Mouse (Mus musculus) E14TG2a.4 (cell line): ENCODE results near the gene Ddit4.

ENCODE experiments used
- H3K27me3 ChIP-seq: 2 replicates; pipeline ENCODE4 v1.6.1; 2014; ENCODE audit warnings: low read length, control low read depth; ENCODE audit not compliant: insufficient read depth
- H3K36me3 ChIP-seq: 2 replicates; pipeline ENCODE4 v1.6.1; 2014; ENCODE audit warnings: low read length, control low read depth; ENCODE audit not compliant: insufficient read depth
- H3K4me1 ChIP-seq: replicated peaks from 2 replicates; pipeline ENCODE4 v1.6.1; 2014; ENCODE audit warnings: low read depth, low read length, control low read depth
- H3K4me3 ChIP-seq: replicated peaks from 2 replicates; pipeline ENCODE4 v1.5.1; 2014; ENCODE audit warnings: mild to moderate bottlenecking, low read length
- H3K9me3 ChIP-seq: 2 replicates; pipeline ENCODE4 v1.6.1; 2014; ENCODE audit warnings: low read length, control low read depth
- CTCF ChIP-seq: conservative IDR thresholded peaks from 2 replicates; pipeline ENCODE4 v1.5.1; 2014; ENCODE audit warnings: low read length
- NANOG ChIP-seq: IDR thresholded peaks from 2 replicates; pipeline ENCODE4 v1.6.1; 2014; ENCODE audit warnings: borderline replicate concordance, low read length, mixed read lengths
- POU5F1 ChIP-seq: IDR thresholded peaks from 2 replicates; pipeline ENCODE4 v1.6.1; 2014; ENCODE audit warnings: low read length, borderline replicate concordance

Ddit4 gene

DNA sequence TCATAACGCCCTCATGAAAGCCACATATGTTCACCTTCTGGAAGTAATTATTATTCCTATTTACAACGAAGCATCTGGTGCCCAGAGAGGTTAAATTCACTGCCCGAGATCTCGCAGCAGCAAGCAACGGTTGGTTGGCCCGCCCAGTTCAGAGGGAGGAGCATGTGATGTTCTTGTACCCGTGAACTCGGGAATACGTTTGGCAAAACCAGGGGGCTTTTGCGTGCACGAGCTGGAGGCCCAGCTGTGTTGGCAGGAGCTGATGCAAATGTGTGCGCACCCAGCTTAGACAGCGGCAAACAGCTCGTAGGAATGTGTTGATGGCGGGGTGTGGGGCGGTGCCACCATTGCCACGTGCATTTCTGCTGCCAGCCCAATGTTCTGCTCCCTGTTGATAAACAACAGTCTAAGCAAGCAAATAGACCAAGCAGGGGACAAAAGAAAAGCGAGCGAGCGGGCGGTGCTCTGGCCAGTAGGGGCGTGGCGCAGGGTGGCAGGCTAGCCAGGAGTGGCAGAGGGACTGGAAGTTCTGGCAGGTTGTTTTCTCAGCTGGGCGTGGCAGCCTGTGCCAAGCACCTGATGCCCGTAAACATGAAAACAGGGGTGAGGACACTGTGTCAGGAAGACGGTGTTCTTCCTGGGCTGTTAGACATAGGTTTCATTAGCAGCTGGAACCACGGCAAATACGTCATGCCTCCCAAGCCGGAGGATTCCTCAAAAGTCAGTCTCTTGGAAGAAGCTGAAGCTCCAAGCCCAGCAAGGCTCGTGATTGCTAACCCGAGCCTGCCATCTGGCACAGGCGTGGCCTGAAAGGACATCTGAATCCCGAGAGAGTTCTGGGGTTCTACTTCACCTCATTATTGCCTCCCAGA, 30.6 kb downstream of the Ddit4 start:
- no peak for TF ChIP-seq POU5F1
- no peak for TF ChIP-seq CTCF
- TF ChIP-seq NANOG, result no peak
- H3K36me3 ChIP-seq, result no peaks in the 10 kb centered on the region

DNA sequence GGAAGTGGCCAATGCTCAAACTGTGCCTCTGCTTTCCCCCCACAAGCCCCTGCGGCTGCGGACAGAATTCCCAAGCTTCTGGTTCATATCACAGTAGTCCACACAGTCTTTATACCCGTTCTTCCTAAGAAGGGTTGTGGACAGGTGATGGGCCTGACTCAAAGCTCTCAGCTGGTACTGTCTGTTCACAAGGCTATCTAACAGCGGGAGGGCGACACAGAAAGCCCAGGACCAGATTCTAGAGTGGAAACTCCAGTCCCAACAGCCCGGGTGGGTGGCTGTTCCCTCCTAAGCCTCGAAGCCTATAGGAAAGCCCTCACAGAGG, 31.2 kb downstream of the Ddit4 start:
- Histone ChIP-seq H3K9me3 (no peaks in the 10 kb centered on the region), H3K27me3 (peaks cover 17% of the 10 kb centered on the region), H3K36me3 (no peaks in the 10 kb centered on the region), H3K4me3 (peak overlapping the region; percentile 67), H3K4me1 (peaks cover 90% of the 10 kb centered on the region)
- TF ChIP-seq POU5F1 (no peak), NANOG (no peak), CTCF (no peak)

More for the DNA sequence above, 30.6 kb downstream of the Ddit4 start:
- H3K9me3 ChIP-seq, result no peaks in the 10 kb centered on the region
- peaks cover 17% of the 10 kb centered on the region for H3K27me3 ChIP-seq
- peaks cover 89% of the 10 kb centered on the region for H3K4me1 ChIP-seq
- peak overlapping the region; percentile 67 for H3K4me3 ChIP-seq

DNA sequence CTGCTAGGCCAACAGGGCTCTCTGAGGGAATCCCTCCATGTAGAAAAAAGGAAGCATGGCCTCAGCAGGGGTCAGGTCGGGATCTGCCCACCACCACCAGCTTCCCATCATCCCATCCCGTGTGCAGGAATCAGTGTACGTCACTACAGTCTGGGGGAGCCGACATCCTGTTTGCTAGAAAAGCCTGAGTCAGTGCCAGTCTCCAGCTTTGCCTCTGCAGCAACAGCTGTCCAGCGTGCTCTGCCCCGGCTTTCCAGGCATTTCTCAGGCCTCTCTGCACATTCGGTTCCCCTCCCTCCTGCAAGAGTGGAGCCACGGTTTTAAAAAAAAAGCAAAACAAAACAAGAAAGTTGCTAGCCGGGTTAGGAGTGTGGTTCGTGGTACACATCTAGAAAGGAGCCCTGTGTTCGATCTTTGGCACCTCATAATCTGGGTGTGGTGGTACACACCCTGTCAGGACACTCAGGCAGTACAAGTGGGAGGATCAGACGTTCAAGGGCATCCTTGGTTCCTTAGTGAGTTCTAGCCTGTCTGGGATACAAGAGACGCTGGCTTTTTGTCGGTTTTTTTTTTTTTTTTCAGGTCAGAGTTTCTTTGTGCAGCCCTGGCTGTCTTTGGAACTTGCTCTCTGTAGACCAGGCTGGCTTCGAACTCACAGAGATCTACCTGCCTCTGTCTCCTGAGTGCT, 32.0 kb downstream of the Ddit4 start:
- Histone ChIP-seq H3K36me3 (no peaks in the 10 kb centered on the region), H3K4me1 (peaks cover 90% of the 10 kb centered on the region), H3K9me3 (no peaks in the 10 kb centered on the region), H3K27me3 (peaks cover 17% of the 10 kb centered on the region), H3K4me3 (peak overlapping the region; percentile 7)
- no peak for TF ChIP-seq NANOG
- TF ChIP-seq POU5F1, result no peak
- TF ChIP-seq CTCF, result no peak

DNA sequence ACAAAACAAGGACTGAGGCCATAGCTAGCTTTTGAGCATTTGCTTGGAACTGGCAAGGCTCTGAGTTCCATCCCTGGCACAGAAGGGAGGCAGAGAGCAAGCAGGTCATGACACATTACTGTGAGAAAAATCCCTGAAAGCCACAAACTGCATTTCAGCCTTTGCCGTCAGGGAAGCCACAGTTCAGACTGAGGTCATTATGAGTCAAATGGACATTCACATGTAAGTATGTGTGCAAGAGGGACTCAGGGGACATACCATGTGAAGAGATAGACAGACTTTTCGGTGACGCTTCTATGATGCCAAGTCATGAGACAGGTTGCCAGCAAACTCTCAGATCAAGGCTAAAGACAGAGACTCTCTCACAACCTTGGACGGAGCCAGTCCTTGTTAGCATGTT, 33.5 kb downstream of the Ddit4 start:
- H3K27me3 ChIP-seq, result peaks cover 19% of the 10 kb centered on the region
- no peaks in the 10 kb centered on the region for H3K9me3 ChIP-seq
- H3K4me1 ChIP-seq, result peaks cover 90% of the 10 kb centered on the region
- TF ChIP-seq CTCF, result no peak
- no peak overlapping the region for H3K4me3 ChIP-seq
- no peaks in the 10 kb centered on the region for H3K36me3 ChIP-seq

DNA sequence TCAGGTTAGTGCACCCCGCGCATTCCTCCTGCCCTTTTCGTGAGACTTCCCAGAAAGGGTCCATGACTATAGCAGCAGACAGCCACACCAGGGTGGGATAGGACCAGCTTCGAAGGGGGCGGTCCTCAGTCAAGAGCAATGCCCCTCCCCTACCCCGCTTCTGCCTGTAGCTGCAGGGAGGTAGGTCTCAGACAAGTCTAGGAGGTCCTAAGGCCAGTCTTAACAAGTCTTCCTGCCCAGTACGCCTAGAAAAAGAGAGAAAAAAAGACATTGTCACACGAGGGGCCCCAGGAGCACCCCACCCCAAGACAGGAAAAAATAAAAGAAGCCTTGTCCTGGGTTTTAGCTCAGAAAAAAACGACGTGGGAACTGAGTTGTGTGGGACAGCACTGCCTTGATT, 35.0 kb downstream of the Ddit4 start:
- Histone ChIP-seq H3K9me3 (no peaks in the 10 kb centered on the region), H3K4me1 (peaks cover 90% of the 10 kb centered on the region), H3K27me3 (peaks cover 28% of the 10 kb centered on the region), H3K36me3 (no peaks in the 10 kb centered on the region), H3K4me3 (peak overlapping the region; percentile 62)
- TF ChIP-seq POU5F1 (no peak), CTCF (no peak)

DNA sequence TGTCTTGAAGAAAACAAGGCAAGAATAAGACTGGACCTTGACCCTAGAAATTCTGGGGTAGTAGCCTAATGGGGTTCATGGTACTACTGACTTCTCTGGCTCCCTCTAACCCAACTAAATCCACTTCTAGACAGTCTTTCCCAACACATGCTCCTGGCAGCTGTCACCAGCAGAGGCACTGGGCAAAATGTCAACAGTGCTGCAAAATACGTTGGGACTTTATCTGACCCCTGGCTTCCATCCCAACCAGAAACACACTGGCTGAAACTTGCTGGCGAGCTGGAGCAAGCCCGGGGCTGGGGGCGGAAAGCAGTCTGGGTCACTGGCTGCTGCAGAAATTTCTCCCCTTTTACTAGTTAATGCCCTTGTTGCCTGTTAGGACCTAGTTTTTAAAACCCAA, 35.5 kb downstream of the Ddit4 start:
- Histone ChIP-seq H3K9me3 (no peaks in the 10 kb centered on the region), H3K4me1 (peaks cover 90% of the 10 kb centered on the region), H3K36me3 (no peaks in the 10 kb centered on the region), H3K27me3 (peaks cover 25% of the 10 kb centered on the region), H3K4me3 (peak overlapping the region; percentile 62)
- no peak for TF ChIP-seq NANOG

DNA sequence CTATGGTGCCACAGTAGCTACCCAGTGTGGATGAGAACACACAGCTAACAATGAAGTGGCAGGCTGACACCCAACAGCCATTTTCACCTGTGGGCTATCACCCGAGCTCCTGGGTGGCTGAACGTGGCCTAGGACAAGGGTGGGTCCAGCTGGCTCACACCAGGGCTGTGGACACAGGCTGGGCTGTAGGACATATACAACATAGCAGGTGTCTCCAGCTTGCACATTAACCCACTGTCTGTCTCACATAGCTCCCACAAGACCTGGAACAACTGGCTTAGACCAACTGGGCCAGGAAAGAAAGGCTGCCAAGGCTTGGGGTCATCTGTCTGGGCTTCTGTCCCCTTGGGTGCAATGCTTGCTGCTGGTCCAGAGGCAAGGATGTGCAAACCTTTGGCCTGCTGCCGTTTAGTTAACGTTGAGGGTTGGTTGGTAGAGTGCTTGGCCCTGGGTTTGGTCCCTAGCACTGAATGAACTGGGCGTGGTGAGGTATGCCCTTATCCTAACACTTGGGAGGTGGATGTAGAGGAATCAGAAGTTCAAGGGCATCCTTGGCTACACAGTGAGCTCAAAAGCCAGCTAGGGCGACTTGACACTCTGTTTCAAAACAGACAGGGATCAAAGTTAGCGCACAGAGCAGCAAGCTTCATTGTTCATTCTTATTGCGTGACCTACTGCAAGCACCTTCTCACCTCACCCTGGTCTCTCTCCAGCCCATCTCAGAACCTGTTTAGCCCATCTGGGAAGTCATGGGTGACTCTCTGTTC, 36.3 kb downstream of the Ddit4 start:
- Histone ChIP-seq H3K4me1 (peaks cover 90% of the 10 kb centered on the region), H3K9me3 (no peaks in the 10 kb centered on the region), H3K27me3 (peaks cover 26% of the 10 kb centered on the region), H3K4me3 (peak overlapping the region; percentile 62), H3K36me3 (no peaks in the 10 kb centered on the region)
- TF ChIP-seq CTCF, result no peak
- no peak for TF ChIP-seq POU5F1
- no peak for TF ChIP-seq NANOG

DNA sequence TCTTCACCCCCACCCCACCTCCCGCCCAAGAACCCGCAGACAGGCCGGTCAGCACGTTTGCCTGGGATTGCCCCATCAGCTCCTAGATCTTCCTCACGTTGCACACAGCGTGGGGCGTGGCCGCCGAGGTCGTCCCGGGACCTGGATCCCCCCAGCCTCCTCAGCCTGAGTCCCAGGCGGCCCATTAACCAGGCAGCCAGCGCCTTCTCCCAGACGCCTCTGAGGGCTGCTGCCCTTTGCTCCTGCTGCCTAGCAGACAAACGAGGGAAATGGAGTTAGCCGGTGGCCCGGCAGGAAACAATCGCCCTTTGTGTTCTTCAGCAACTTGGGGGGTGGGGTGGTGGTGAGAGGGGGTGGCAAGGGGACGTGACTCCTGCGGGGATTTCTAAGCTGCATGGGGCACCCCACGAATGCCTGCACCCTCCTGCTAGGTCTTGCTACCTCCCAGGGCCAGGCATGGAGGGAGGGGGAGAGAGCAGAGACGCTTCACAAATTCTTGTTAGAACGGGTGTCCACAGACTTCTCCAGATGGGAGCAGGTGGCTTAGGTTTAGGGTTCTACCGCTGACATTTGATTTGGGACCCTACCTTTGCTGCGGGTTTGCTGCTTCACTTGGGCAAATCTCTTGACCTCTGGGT, 40.0 kb downstream of the Ddit4 start:
- H3K27me3 ChIP-seq, result peaks cover 29% of the 10 kb centered on the region
- H3K36me3 ChIP-seq, result no peaks in the 10 kb centered on the region
- H3K9me3 ChIP-seq, result no peaks in the 10 kb centered on the region
- H3K4me1 ChIP-seq, result peaks cover 89% of the 10 kb centered on the region
- TF ChIP-seq POU5F1 (no peak), CTCF (no peak), NANOG (no peak)
- peak overlapping the region; percentile 70 for H3K4me3 ChIP-seq
